Mouse (Mus musculus) testis, adult 2 months (tissue): ENCODE data around the gene Dctn1.

Experiments used
- CTCF ChIP-seq: fragments of 200-500 bp; IDR thresholded peaks from 2 replicates; pipeline ENCODE4 v1.5.1; 2012; ENCODE audit warnings: low read depth, mild to moderate bottlenecking, inconsistent platforms, low read length, moderate library complexity; ENCODE audit not compliant: control insufficient read depth, insufficient read depth, insufficient replicate concordance
- POLR2A ChIP-seq: fragments of 200-500 bp; IDR thresholded peaks from 2 replicates; pipeline ENCODE4 v1.6.1; 2012; ENCODE audit warnings: low read depth, mild to moderate bottlenecking, inconsistent platforms, low read length, moderate library complexity; ENCODE audit not compliant: control insufficient read depth

DNA sequence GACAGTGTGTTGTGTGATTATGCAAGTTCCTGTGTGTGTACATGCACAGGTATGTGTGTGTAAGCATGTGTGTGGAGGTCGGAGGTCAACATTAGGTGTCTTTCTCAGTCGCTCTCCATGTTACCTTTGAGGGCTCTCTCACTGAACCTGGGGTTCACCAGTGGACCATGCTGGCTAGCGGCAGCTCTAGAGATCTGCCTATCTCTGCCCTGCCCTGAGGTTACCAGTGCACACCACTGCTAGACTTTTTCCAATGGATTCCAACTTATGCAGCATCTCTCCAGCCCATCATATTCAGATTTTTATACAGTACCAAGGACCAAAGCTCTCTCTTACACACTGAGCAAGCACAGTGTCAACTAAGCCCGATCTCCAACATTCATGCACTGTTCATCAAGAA lies 81.0 kb downstream of the Dctn1 start:
- no peak for TF ChIP-seq CTCF
- no peak for TF ChIP-seq POLR2A
